Mouse (Mus musculus) spleen, adult 2 months (tissue): ENCODE results near the gene Cdh15.

Experiments
- CTCF ChIP-seq: fragments of 200-500 bp; IDR thresholded peaks from 2 replicates; pipeline ENCODE4 v1.5.1; 2011; ENCODE audit warnings: mild to moderate bottlenecking, inconsistent platforms; ENCODE audit not compliant: insufficient read depth, insufficient read length, insufficient replicate concordance; ENCODE audit errors: extremely low read depth
- POLR2A ChIP-seq: fragments of 200-500 bp; IDR thresholded peaks from 2 replicates; pipeline ENCODE4 v1.6.1; 2011; ENCODE audit warnings: low read depth, low read length, inconsistent platforms

GRCm38 (mm10) chr8:122893451-122893850 is 45.7 kb downstream of the Cdh15 start:
- TF ChIP-seq CTCF (no peak), POLR2A (no peak)
